Mouse (Mus musculus) MEL (cell line): ENCODE results near the gene Anks1.
"Not testable (repeated sequence)": the region's sequence is repeated elsewhere in the genome, so short reads cannot be mapped to it uniquely, and the experiment has no call there.

Experiments
- CHD2 ChIP-seq: IDR thresholded peaks from 2 replicates; pipeline ENCODE4 v1.6.1; 2011; ENCODE audit warnings: low read length, improper control_type of control experiment
- CTCF ChIP-seq, 3 experiments: IDR thresholded peaks in 2 of 3; conservative IDR thresholded peaks in 1 of 3; 2 replicates each; pipeline ENCODE4 v1.5.1; 2011 to 2012; ENCODE audit warnings: low read length in 3 of 3, low read depth in 2 of 3, mild to moderate bottlenecking in 2 of 3, improper control_type of control experiment in 1 of 3, inconsistent platforms in 1 of 3, mixed read lengths in 1 of 3, moderate library complexity in 1 of 3; ENCODE audit not compliant: control insufficient read depth in 1 of 3, insufficient read depth in 1 of 3, poor library complexity in 1 of 3, severe bottlenecking in 1 of 3
- EP300 ChIP-seq, 2 experiments: IDR thresholded peaks; 2 replicates each; pipeline ENCODE4 v1.6.1; 2011; ENCODE audit warnings: improper control_type of control experiment in 2 of 2, low read length in 2 of 2, low read depth in 1 of 2, mild to moderate bottlenecking in 1 of 2
- GATA1 ChIP-seq: IDR thresholded peaks from 2 replicates; pipeline ENCODE4 v1.6.1; 2011; ENCODE audit warnings: low read depth, low read length, improper control_type of control experiment
- MAZ ChIP-seq: IDR thresholded peaks from 2 replicates; pipeline ENCODE4 v1.6.1; 2012; ENCODE audit warnings: low read depth, mild to moderate bottlenecking, inconsistent platforms, low read length, improper control_type of control experiment
- NRF1 ChIP-seq: IDR thresholded peaks from 2 replicates; pipeline ENCODE4 v1.6.1; 2014; ENCODE audit warnings: low read depth, mild to moderate bottlenecking, inconsistent platforms, low read length, improper control_type of control experiment, moderate library complexity; ENCODE audit not compliant: poor library complexity, insufficient read depth, severe bottlenecking
- POLR2A ChIP-seq, 2 experiments: IDR thresholded peaks; 2 replicates each; pipeline ENCODE4 v1.6.1; 2011 to 2012; ENCODE audit warnings: low read length in 2 of 2, mild to moderate bottlenecking in 2 of 2, control low read depth in 1 of 2, improper control_type of control experiment in 1 of 2, low read depth in 1 of 2, moderate library complexity in 1 of 2; ENCODE audit not compliant: control insufficient read depth in 1 of 2, insufficient read depth in 1 of 2, poor library complexity in 1 of 2
- POLR2AphosphoS2 ChIP-seq: IDR thresholded peaks from 2 replicates; pipeline ENCODE4 v1.6.1; 2011; ENCODE audit warnings: low read length, improper control_type of control experiment
- TCF12 ChIP-seq: IDR thresholded peaks from 2 replicates; pipeline ENCODE4 v1.6.1; 2014; ENCODE audit warnings: low read depth, mild to moderate bottlenecking, inconsistent platforms, low read length, improper control_type of control experiment, moderate library complexity
- ZKSCAN1 ChIP-seq: IDR thresholded peaks from 2 replicates; pipeline ENCODE4 v1.6.1; 2012; ENCODE audit warnings: low read depth, mild to moderate bottlenecking, inconsistent platforms, low read length, improper control_type of control experiment, moderate library complexity

- TF ChIP-seq POLR2A (IDR thresholded peaks at IDR 0.05; ENCODE audit: control insufficient read depth in 1 of 2, insufficient read depth in 1 of 2, low read depth in 1 of 2, low read length in 2 of 2, poor library complexity in 1 of 2); NRF1; TCF12; CHD2; CTCF (IDR thresholded peaks at IDR 0.05 in 2 of 3, conservative IDR thresholded peaks at IDR 0.05 in 1 of 3; ENCODE audit: control insufficient read depth in 1 of 3, insufficient read depth in 1 of 3, low read depth in 2 of 3, low read length in 3 of 3, poor library complexity in 1 of 3, severe bottlenecking in 1 of 3); POLR2AphosphoS2; ZKSCAN1; EP300 (IDR thresholded peaks at IDR 0.05; ENCODE audit: low read depth in 1 of 2, low read length in 2 of 2); GATA1; MAZ: not testable (repeated sequence)
Measured at GRCm38 (mm10) chr17:27999683-28000273, 90.7 kb downstream of the Anks1 start.
